Mouse (Mus musculus) CH12F3 (cell line): ENCODE results near the gene Vps52.

Experiments used
- in situ Hi-C: fragments of 300-500 bp; cut with MboI; formaldehyde crosslinking; loops from 2 replicates; pipeline ENCODE4 v1.14.3; 2020; ENCODE audit warnings: low sequenced_read_pairs

Vps52 gene

GRCm38 (mm10) chr17:33965846-33966550 is 10.4 kb downstream of the Vps52 start:
- in situ Hi-C loops, result loop anchor here (5.0 kb wide), 1 partner anchor 1336 kb away; no protein-coding TSS in a partner anchor

- in situ Hi-C loops, result loop anchor here (5.0 kb wide), 1 partner anchor 1334 kb away; no protein-coding TSS in a partner anchor
These were observed 12.9 kb downstream of the Vps52 start for GRCm38 (mm10) chr17:33968489-33968888.

DNA sequence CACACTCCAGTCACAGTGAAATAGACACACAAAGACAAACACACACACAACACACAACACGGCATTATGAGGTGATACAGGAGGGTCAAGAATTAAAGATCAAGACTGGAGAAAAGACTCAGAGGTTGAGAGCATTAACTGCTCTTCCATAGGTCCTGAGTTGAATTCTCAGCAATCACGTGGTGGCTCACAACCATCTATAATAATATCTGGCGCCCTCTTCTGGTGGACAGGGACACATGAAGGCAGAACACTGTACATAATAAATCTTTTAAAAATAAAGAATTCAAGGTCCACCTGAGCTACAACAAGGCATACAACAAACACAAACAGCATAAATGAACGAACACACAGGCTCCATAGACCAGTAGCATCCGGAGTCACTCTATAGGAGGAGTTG is 13.3 kb downstream of the Vps52 start:
- in situ Hi-C loops, result loop anchor here (5.0 kb wide), 1 partner anchor 1333 kb away; no protein-coding TSS in a partner anchor

DNA sequence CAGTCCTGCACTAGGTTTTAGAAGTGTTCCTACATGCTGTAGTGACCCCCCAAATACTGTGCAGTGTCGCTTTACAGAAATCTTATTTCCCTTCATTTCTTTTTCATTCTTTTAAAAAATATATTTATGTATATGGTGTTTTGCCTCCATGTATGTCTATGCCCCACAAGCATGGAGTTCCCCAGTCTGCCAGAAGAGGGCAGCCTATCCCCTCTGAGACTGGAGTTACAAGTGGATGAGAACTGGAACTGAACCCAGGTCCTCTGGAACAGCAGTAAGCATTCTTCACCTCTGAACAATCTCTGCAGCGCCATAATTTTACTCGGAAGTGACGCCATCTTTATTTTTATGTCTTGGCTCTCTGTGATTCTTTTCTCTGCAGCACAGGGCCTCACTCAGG is 13.8 kb downstream of the Vps52 start:
- in situ Hi-C loops, result loop anchor here (5.0 kb wide), 1 partner anchor 1333 kb away; no protein-coding TSS in a partner anchor

DNA sequence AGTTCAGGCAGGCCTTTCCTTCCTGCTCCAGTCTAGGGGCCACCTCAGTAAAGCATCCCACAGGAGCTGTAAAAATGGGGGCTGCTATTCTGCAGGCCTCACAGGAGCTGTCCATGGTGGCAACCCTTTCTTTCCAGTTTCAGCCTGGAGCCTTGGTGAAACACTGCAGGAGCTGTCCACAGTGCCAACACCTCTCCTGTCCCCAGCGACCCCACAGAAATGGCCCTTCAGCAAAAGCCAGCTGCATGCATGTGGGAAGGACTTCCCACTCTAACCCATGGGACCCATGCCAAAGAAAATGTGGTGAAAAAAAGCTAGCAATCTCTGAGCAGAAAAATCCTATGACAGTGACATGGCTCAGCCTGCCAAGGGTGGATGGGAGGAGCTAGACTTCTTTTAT is 17.1 kb downstream of the Vps52 start:
- in situ Hi-C loops, result loop anchor here (5.0 kb wide), 1 partner anchor 1300 kb away; no protein-coding TSS in a partner anchor

DNA sequence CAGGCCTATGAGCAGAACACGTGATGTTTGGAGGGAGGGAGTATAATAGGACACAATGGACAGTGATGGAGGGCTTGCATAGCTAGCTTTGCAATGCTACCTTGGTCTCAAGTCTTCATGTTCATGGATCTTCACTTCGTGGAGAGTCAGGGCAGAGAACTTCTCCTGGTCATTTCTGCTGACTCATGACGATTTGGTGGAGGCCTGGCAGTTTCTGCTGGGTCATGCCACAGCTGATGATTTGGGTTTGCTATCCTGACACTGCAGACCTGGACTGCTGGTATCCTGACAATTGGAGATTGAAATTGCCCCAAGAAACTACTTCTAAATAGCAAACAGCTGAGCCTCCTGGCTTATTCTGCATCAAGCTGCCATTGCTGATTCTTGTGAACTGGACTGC is 18.0 kb downstream of the Vps52 start:
- in situ Hi-C loops, result loop anchor here (5.0 kb wide), 1 partner anchor 1299 kb away; no protein-coding TSS in a partner anchor

DNA sequence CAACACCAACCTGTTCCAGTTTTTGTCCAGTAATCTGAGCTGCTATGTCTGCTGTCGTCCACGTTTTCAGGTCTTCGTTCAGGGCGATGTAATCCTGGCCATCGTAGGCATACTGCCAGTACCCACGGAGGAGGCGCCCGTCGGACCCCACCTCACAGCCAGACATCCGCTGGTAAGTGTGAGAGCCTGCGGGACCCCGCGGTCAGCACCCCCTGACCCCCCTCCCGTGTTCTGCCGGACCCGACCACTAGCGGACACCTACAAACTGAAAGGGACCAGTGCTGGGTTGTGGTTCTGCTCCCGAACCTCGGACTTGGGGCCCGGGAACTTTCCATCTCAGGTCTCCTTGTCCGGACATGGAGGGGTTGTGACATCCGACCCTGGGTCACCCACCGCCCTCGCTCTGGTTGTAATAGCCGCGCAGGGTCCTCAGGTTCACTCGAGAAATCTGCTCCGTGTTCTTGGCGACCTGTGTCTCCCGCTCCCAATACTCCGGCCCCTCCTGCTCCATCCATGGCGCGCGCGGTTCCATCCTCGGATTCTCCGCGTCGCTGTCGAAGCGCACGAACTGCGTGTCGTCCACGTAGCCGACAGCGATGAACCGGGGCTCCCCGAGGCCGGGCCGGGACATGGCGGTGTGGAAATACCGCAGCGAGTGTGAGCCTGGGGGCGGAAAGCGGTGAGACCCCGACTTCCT is 22.4 kb downstream of the Vps52 start:
- in situ Hi-C loops, result loop anchor here (25.0 kb wide), 1 partner anchor 1484 kb away; the partner anchor contains the start of gene H2-Q10

- in situ Hi-C loops, result loop anchor here (25.0 kb wide), 1 partner anchor 1484 kb away; the partner anchor contains the start of gene H2-Q10
These were observed 23.0 kb downstream of the Vps52 start for GRCm38 (mm10) chr17:33978631-33979031.

GRCm38 (mm10) chr17:33979512-33980050 is 24.0 kb downstream of the Vps52 start:
- in situ Hi-C loops, result loop anchor here (25.0 kb wide), 1 partner anchor 1483 kb away; the partner anchor contains the start of gene H2-Q10

- in situ Hi-C loops, result loop anchor here (25.0 kb wide), 1 partner anchor 1482 kb away; the partner anchor contains the start of gene H2-Q10
These were observed 24.8 kb downstream of the Vps52 start for GRCm38 (mm10) chr17:33980181-33981035.

GRCm38 (mm10) chr17:33981192-33981909 is 25.7 kb downstream of the Vps52 start:
- in situ Hi-C loops, result loop anchor here (25.0 kb wide), 1 partner anchor 1481 kb away; the partner anchor contains the start of gene H2-Q10

- in situ Hi-C loops, result loop anchor here (25.0 kb wide), 1 partner anchor 1480 kb away; the partner anchor contains the start of gene H2-Q10
These were observed 26.5 kb downstream of the Vps52 start for GRCm38 (mm10) chr17:33982136-33982535.

GRCm38 (mm10) chr17:33991788-33992664 is 36.4 kb downstream of the Vps52 start:
- in situ Hi-C loops, result loop anchor here (25.0 kb wide), 1 partner anchor 1470 kb away; the partner anchor contains the start of gene H2-Q10

- in situ Hi-C loops, result loop anchor here (25.0 kb wide), 1 partner anchor 1467 kb away; the partner anchor contains the start of gene H2-Q10
These were observed 39.3 kb downstream of the Vps52 start for GRCm38 (mm10) chr17:33994959-33995358.

DNA sequence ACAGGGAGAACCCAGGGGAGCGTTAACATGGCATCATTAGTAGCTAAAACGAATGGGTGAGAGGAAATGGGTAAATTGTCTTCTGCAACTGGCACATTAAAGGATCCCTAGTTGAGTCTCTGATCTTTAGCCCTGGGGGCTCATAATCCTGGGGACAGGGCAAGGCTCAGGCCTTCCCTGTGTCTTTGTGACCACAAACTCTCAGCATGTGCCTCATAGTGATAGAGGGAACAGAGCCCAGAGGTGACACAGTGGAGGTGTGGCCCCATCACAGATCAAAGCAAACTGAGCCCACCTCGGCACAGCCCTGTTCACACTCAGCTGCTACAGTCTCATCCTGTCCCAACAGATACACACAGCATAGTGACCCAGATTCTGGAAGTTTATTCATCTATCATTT is 40.0 kb downstream of the Vps52 start:
- in situ Hi-C loops, result loop anchor here (25.0 kb wide), 1 partner anchor 1467 kb away; the partner anchor contains the start of gene H2-Q10

DNA sequence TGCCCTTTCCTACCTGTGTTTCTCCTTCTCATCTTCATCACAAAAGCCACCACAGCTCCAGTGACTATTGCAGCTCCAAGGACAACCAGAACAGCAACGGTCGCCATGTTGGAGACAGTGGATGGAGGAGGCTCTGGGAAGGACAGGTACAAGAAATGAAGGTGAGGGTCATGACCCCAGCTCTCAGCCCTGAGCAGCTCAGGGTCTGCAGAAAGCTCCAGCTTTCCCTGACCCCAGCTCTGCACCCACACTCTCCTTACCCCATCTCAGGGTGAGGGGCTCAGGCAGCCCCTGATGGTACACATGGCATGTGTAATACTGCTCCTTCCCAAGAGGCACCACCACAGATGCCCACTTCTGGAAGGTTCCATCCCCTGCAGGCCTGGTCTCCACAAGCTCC is 41.4 kb downstream of the Vps52 start:
- in situ Hi-C loops, result loop anchor here (25.0 kb wide), 1 partner anchor 1465 kb away; the partner anchor contains the start of gene H2-Q10

DNA sequence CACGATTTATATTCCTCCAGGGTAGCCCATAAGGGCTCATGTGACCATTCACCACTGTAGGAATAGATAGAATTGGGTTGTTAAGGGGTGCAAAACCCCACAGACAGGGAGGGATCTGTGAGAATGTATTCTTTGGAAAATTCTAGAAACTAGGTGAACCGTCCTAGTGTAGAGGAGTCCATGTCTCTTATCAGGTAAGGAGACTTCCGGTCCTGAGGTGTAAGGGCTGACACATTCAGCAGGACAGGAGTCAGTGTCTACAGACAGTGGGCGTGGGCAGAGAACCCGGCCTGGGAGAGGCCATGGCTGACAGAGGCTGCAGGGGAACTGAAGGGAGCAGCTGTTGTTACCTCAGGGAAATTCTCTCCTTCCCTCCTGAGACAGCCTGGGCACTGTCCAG is 43.1 kb downstream of the Vps52 start:
- in situ Hi-C loops, result loop anchor here (25.0 kb wide), 1 partner anchor 1464 kb away; the partner anchor contains the start of gene H2-Q10
